ENCODE assay signal across 29 mouse cellular contexts in genomic region chr1:99679980-99680379, GRCm38 (mm10).
DNase-seq lines count a peak whose midpoint lies in the region; ATAC-seq lines count a peak whose summit lies in the region.
"Had no signal": no experiment of that assay in that cellular context is flagged by ENCODE, and none has a peak within 500 bp of the region (broad histone marks: within the 10 kb centered on the region; RNA-seq: fewer than 3 reads in every experiment).

No protein-coding gene starts in this region.

- 52% methylated on average over 1 of the region's 1 CpGs for WGBS in embryonic facial prominence, embryonic 14.5 days
- 82% methylated on average over 1 of the region's 1 CpGs for WGBS in embryonic facial prominence, embryonic 10.5 days

- no peak overlapping the region for H3K4me3 ChIP-seq in embryonic facial prominence, embryonic 14.5 days (ENCODE audit: low read depth, low read length)
- H3K4me3 ChIP-seq in embryonic facial prominence, embryonic 10.5 days = no peak overlapping the region
- H3K4me3 ChIP-seq: embryonic facial prominence, embryonic 15.5 days; heart, embryonic 10.5 days; heart, embryonic 13.5 days had no signal

- no peak overlapping the region for H3K4me2 ChIP-seq in embryonic facial prominence, embryonic 14.5 days (ENCODE audit: low read depth, low read length)
- H3K4me2 ChIP-seq: embryonic facial prominence, embryonic 15.5 days; heart, embryonic 13.5 days; hindbrain, embryonic 14.5 days had no signal

- no peak overlapping the region for H3K9ac ChIP-seq in embryonic facial prominence, embryonic 14.5 days (ENCODE audit: low read depth, low read length)
- H3K9ac ChIP-seq: embryonic facial prominence, embryonic 15.5 days; forebrain, postnatal 0 days; heart, embryonic 13.5 days; hindbrain, embryonic 14.5 days had no signal

- no peaks in the 10 kb centered on the region for H3K4me1 ChIP-seq in embryonic facial prominence, embryonic 14.5 days (ENCODE audit: control insufficient read depth, insufficient read depth, low read length)
- no peaks in the 10 kb centered on the region for H3K4me1 ChIP-seq in embryonic facial prominence, embryonic 10.5 days
- H3K4me1 ChIP-seq: embryonic facial prominence, embryonic 15.5 days; heart, embryonic 10.5 days; heart, embryonic 13.5 days had no signal

- no peaks in the 10 kb centered on the region for H3K27me3 ChIP-seq in embryonic facial prominence, embryonic 14.5 days (replicated peaks; ENCODE audit: control insufficient read depth, insufficient read depth, low read length)
- H3K27me3 ChIP-seq in embryonic facial prominence, embryonic 10.5 days (replicated peaks; ENCODE audit: low read depth, poor library complexity, severe bottlenecking) = no peaks in the 10 kb centered on the region
- H3K27me3 ChIP-seq: embryonic facial prominence, embryonic 15.5 days; heart, embryonic 13.5 days had no signal

- peak; percentile 6 for DNase-seq in embryonic facial prominence, embryonic 14.5 days (ENCODE audit: low spot score)
- no peak for DNase-seq in embryonic facial prominence, embryonic 10.5 days (ENCODE audit: low spot score)
- peak; percentile 1 to 30 for DNase-seq in frontal cortex, postnatal 36 days (ENCODE audit: low spot score in 2 of 2)
- no peak for DNase-seq in frontal cortex, postnatal 10 days (ENCODE audit: low spot score in 2 of 2)
- peak; percentile 3 for DNase-seq in right cerebral cortex, adult 18-20 months
- DNase-seq in right cerebral cortex, postnatal 4 days = no peak
- no peak for DNase-seq in spleen, postnatal 10 days (ENCODE audit: low spot score in 2 of 2)
- DNase-seq in kidney, postnatal 36 days = no peak
- DNase-seq: adrenal gland, adult 8-10 months; adrenal gland, postnatal 25 days; cerebellum, adult 11 months; cerebellum, adult 2 months; cerebellum, adult 9-11 months; cerebellum, postnatal 25 days; embryo, embryonic 11 days; forebrain, postnatal 0 days; gastrocnemius, postnatal 25 days; heart, adult 18-20 months; heart, postnatal 14 days; heart, postnatal 4 days had no signal

- no peak for ATAC-seq in embryonic facial prominence, embryonic 14.5 days (ENCODE audit: low read depth)
- ATAC-seq: activated CD4-positive, CD25-positive, alpha-beta regulatory T cell, adult 4 months; forebrain, embryonic 14.5 days; forebrain, postnatal 0 days; hindbrain, postnatal 0 days; inflammation-experienced regulatory T-cells, adult 6 months; intestine, embryonic 16.5 days had no signal

- H3K9me3 ChIP-seq in embryonic facial prominence, embryonic 14.5 days (ENCODE audit: control insufficient read depth, low read length) = no peaks in the 10 kb centered on the region
- H3K9me3 ChIP-seq in embryonic facial prominence, embryonic 10.5 days = no peaks in the 10 kb centered on the region
- H3K9me3 ChIP-seq: embryonic facial prominence, embryonic 15.5 days; heart, embryonic 10.5 days; heart, embryonic 13.5 days had no signal

- H3K27ac ChIP-seq in embryonic facial prominence, embryonic 14.5 days (replicated peaks; ENCODE audit: low read depth, low read length) = no peak overlapping the region
- no peak overlapping the region for H3K27ac ChIP-seq in embryonic facial prominence, embryonic 10.5 days (replicated peaks)
- H3K27ac ChIP-seq: embryonic facial prominence, embryonic 15.5 days; heart, embryonic 10.5 days; heart, embryonic 13.5 days; hindbrain, embryonic 14.5 days; hindbrain, postnatal 0 days had no signal

- H3K36me3 ChIP-seq in embryonic facial prominence, embryonic 14.5 days (ENCODE audit: control insufficient read depth, insufficient read depth, low read length) = no peaks in the 10 kb centered on the region
- H3K36me3 ChIP-seq in embryonic facial prominence, embryonic 10.5 days (replicated peaks) = no peaks in the 10 kb centered on the region
- H3K36me3 ChIP-seq: embryonic facial prominence, embryonic 15.5 days; heart, embryonic 10.5 days; heart, embryonic 13.5 days had no signal

Comparison
In these comparisons a context has a peak if more than half of its experiments do, and no peak if none do; other contexts are left out.
1. DNase-seq: peak in embryonic facial prominence, embryonic 14.5 days (single experiment), frontal cortex, postnatal 36 days (2 of 2) and right cerebral cortex, adult 18-20 months (single experiment); none in embryonic facial prominence, embryonic 10.5 days (single experiment), frontal cortex, postnatal 10 days (0 of 2), right cerebral cortex, postnatal 4 days (single experiment), spleen, postnatal 10 days (0 of 2) and kidney, postnatal 36 days (0 of 2).